Mouse (Mus musculus) heart, adult 2 months (tissue): ENCODE results near the gene Agk.

Experiments
- CTCF ChIP-seq: fragments of 200-600 bp; IDR thresholded peaks from 2 replicates; pipeline ENCODE4 v1.8.1; 2022; ENCODE audit warnings: antibody characterized with exemption, mild to moderate bottlenecking, moderate library complexity
- POLR2A ChIP-seq: fragments of 200-500 bp; IDR thresholded peaks from 2 replicates; pipeline ENCODE4 v1.6.1; 2011; ENCODE audit warnings: mild to moderate bottlenecking, low read depth, low read length, control low read depth; ENCODE audit not compliant: insufficient read depth

DNA sequence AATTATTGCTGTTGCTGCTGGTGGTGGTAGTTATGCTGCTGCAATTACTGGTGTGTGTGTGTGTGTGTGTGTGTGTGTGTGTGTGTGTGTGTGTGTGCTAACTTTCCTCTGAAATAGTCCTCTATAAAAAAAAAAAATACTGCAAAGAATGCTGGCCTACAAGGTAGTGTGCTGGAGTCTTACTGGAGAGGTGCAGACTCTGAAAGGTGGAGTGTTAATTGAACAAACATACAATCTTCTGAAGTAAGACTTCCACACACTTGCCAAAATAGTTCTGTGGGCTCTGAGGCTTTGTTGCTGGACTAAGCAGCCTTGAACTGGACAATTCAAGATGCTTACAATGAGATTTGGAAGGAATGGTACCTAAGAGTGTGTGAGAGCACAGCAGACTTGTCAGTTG is 20.0 kb upstream of the Agk start:
- TF ChIP-seq POLR2A (no peak), CTCF (no peak)
